Mouse (Mus musculus): ENCODE data around the gene Traf1. TPM values are rescaled to one million over a fixed set of nuclear protein-coding genes. Genes with fewer than 3 reads are reported as not detected.

Traf1 gene
- total and polyA plus RNA-seq, 3 experiments, result 2.4 to 3.7 (median 3.3) TPM

GRCm38 (mm10) chr2:34901726-34902125 lies 59.8 kb downstream of the Traf1 start:
- DNase-seq, result no peak

- peak; percentile 76 for DNase-seq
Measured at GRCm38 (mm10) chr2:34900412-34900811, 61.2 kb downstream of the Traf1 start.

GRCm38 (mm10) chr2:34899682-34900081 lies 61.9 kb downstream of the Traf1 start:
- no peak for DNase-seq

GRCm38 (mm10) chr2:34897820-34898219 lies 63.8 kb downstream of the Traf1 start:
- peak; percentile 32 for DNase-seq

- DNase-seq, result no peak
Measured at GRCm38 (mm10) chr2:34896821-34897460, 64.6 kb downstream of the Traf1 start.

GRCm38 (mm10) chr2:34895503-34896113 lies 66.0 kb downstream of the Traf1 start:
- no peak for DNase-seq

- no peak for DNase-seq
Measured at GRCm38 (mm10) chr2:34893950-34894349, 67.6 kb downstream of the Traf1 start.

Other genes with a start within 250 kb of the Traf1 start
- gene Gapvd1, start 206.5 kb downstream of the Traf1 start, total RNA-seq (2021), result 10 to 100 TPM; 47.7 to 64.7 TPM
- 7.6 and 9.1 TPM in 2 replicates for gene Gapvd1, start 206.5 kb downstream of the Traf1 start, polyA plus RNA-seq (2012; rRNA removed)
- gene Hspa5, start 189.8 kb downstream of the Traf1 start, total RNA-seq (2021), result 100 to 1,000 TPM; 501 to 605 TPM
- gene Hspa5, start 189.8 kb downstream of the Traf1 start, polyA plus RNA-seq (2012; rRNA removed), result 869 and 995 TPM in 2 replicates
- gene Rabepk, start 161.9 kb downstream of the Traf1 start, total RNA-seq (2021), result 10 to 100 TPM; 25.0 to 28.3 TPM
- 27.1 and 32.6 TPM in 2 replicates for gene Rabepk, start 161.9 kb downstream of the Traf1 start, polyA plus RNA-seq (2012; rRNA removed)
- gene Fbxw2, start 135.5 kb downstream of the Traf1 start, total RNA-seq (2021), result 10 to 100 TPM; 58.1 to 70.1 TPM
- 29.3 and 30.9 TPM in 2 replicates for gene Fbxw2, start 135.5 kb downstream of the Traf1 start, polyA plus RNA-seq (2012; rRNA removed)
- gene Gm34653, start 128.8 kb downstream of the Traf1 start, total RNA-seq (2021), result not detected
- gene Gm34653, start 128.8 kb downstream of the Traf1 start, polyA plus RNA-seq (2012; rRNA removed), result not detected in 2 replicates
- under 1 TPM; 0.40 to 0.48 TPM for gene Cutal, start 87.4 kb downstream of the Traf1 start, total RNA-seq (2021)
- 2.5 TPM in 1 of 2 replicates, not detected in the other for gene Cutal, start 87.4 kb downstream of the Traf1 start, polyA plus RNA-seq (2012; rRNA removed)
- gene Psmd5, start 86.8 kb downstream of the Traf1 start, total RNA-seq (2021), result 10 to 100 TPM; 38.0 to 44.3 TPM
- gene Psmd5, start 86.8 kb downstream of the Traf1 start, polyA plus RNA-seq (2012; rRNA removed), result 5.9 and 6.7 TPM in 2 replicates
- 1 to 10 TPM; 1.2 to 1.7 TPM for gene Phf19, start 47.7 kb downstream of the Traf1 start, total RNA-seq (2021)
- gene Phf19, start 47.7 kb downstream of the Traf1 start, polyA plus RNA-seq (2012; rRNA removed), result 1.1 and 1.5 TPM in 2 replicates
- 1 to 10 TPM in 1 of 2 experiments, not detected in 1; 1.0 TPM for gene Hc, start 99.7 kb upstream of the Traf1 start, total RNA-seq (2021)
- 0.03 TPM in 1 of 2 replicates, not detected in the other for gene Hc, start 99.7 kb upstream of the Traf1 start, polyA plus RNA-seq (2012; rRNA removed)
- 1 to 10 TPM in 1 of 2 experiments, under 1 TPM in 1; 0.62 to 1.4 TPM for gene AI182371, start 139.8 kb upstream of the Traf1 start, total RNA-seq (2021)
- gene AI182371, start 139.8 kb upstream of the Traf1 start, polyA plus RNA-seq (2012; rRNA removed), result 0.11 TPM in 1 of 2 replicates, not detected in the other
- gene Cntrl, start 147.7 kb upstream of the Traf1 start, total RNA-seq (2021), result 10 to 100 TPM; 11.6 to 14.7 TPM
- gene Cntrl, start 147.7 kb upstream of the Traf1 start, polyA plus RNA-seq (2012; rRNA removed), result 6.0 and 7.8 TPM in 2 replicates
- gene Rab14, start 239.3 kb upstream of the Traf1 start, total RNA-seq (2021), result 100 to 1,000 TPM; 209 to 246 TPM
- gene Rab14, start 239.3 kb upstream of the Traf1 start, polyA plus RNA-seq (2012; rRNA removed), result 3,789 and 4,325 TPM in 2 replicates

Data from adrenal gland, adult 2 months (tissue).